Mouse (Mus musculus): ENCODE data around the gene Pttg1.

GRCm38 (mm10) chr11:43470118-43470517 lies 44.1 kb upstream of the Pttg1 start:
- TF ChIP-seq CTCF (IDR thresholded peaks at IDR 0.05; ENCODE audit: borderline replicate concordance, insufficient read depth, low read length) (no peak), POLR2A (IDR thresholded peaks at IDR 0.05; ENCODE audit: low read depth, low read length) (no peak)

All from embryonic fibroblast, embryonic 13.5 days (primary cell).